8 mouse cellular contexts compared by ENCODE assay signal in genomic region chr4:132921488-132921887, GRCm38 (mm10). TPM values are rescaled to one million over a fixed set of nuclear protein-coding genes. Genes with fewer than 3 reads are reported as not detected.
DNase-seq lines count a peak whose midpoint lies in the region; ATAC-seq and TF ChIP-seq lines count a peak whose summit lies in the region.

No protein-coding gene starts in this region.

- DNase-seq in kidney, postnatal 0 days (ENCODE audit: low spot score), result no peak
- DNase-seq in kidney, adult 18-20 months, result no peak
- peak; percentile 41 for DNase-seq in c-Kit-positive CD71-positive TER-119-positive erythroid progenitor cells, embryonic 14.5 days (ENCODE audit: low spot score)
- DNase-seq in ovary, postnatal 14 days (ENCODE audit: low spot score), result no peak
- DNase-seq in right cerebral cortex, postnatal 10 days (ENCODE audit: low spot score in 2 of 2), result no peak
- DNase-seq in adrenal gland, adult 2 months, result no peak

- H3K9me3 ChIP-seq in kidney, postnatal 0 days (replicated peaks; ENCODE audit: low read length), result no peaks in the 10 kb centered on the region
- no peaks in the 10 kb centered on the region for H3K9me3 ChIP-seq in hindbrain, embryonic 15.5 days
- H3K9me3 ChIP-seq in midbrain, embryonic 16.5 days (replicated peaks; ENCODE audit: control insufficient read depth, low read length, poor library complexity, severe bottlenecking), result no peaks in the 10 kb centered on the region

- H3K4me3 ChIP-seq in kidney, postnatal 0 days (replicated peaks; ENCODE audit: low read depth, low read length), result peak overlapping the region; percentile 90
- peak overlapping the region; percentile 99 for H3K4me3 ChIP-seq in hindbrain, embryonic 15.5 days
- peak overlapping the region; percentile 98 for H3K4me3 ChIP-seq in midbrain, embryonic 16.5 days (ENCODE audit: low read depth, low read length)

- no peak for TF ChIP-seq CTCF in kidney, postnatal 0 days (IDR thresholded peaks at IDR 0.05; ENCODE audit: low read depth)

- H3K27me3 ChIP-seq in kidney, postnatal 0 days (ENCODE audit: insufficient read depth, low read length), result no peaks in the 10 kb centered on the region
- H3K27me3 ChIP-seq in hindbrain, embryonic 15.5 days, result no peaks in the 10 kb centered on the region
- no peaks in the 10 kb centered on the region for H3K27me3 ChIP-seq in midbrain, embryonic 16.5 days (ENCODE audit: control insufficient read depth, insufficient read depth, low read depth, low read length)

- H3K4me2 ChIP-seq in kidney, postnatal 0 days (ENCODE audit: low read length), result peak overlapping the region; percentile 77
- H3K4me2 ChIP-seq in hindbrain, embryonic 15.5 days, result peak overlapping the region; percentile 68
- H3K4me2 ChIP-seq in midbrain, embryonic 16.5 days (ENCODE audit: low read length), result peak overlapping the region; percentile 73

- H3K4me1 ChIP-seq in kidney, postnatal 0 days (replicated peaks; ENCODE audit: insufficient read depth, low read length), result 0 out of 2 replicates have a peak, but pooled peaks cover 5% of the 10 kb centered on the region
- peaks cover 21% of the 10 kb centered on the region for H3K4me1 ChIP-seq in hindbrain, embryonic 15.5 days (replicated peaks)
- peaks cover 15% of the 10 kb centered on the region for H3K4me1 ChIP-seq in midbrain, embryonic 16.5 days (ENCODE audit: control insufficient read depth, insufficient read depth, low read length)

- H3K27ac ChIP-seq in kidney, postnatal 0 days, result no peak overlapping the region
- no peak overlapping the region for H3K27ac ChIP-seq in hindbrain, embryonic 15.5 days (replicated peaks)
- H3K27ac ChIP-seq in midbrain, embryonic 16.5 days (ENCODE audit: low read length), result peak overlapping the region; percentile 91

- H3K9ac ChIP-seq in kidney, postnatal 0 days (ENCODE audit: low read depth, low read length), result peak overlapping the region; percentile 92
- H3K9ac ChIP-seq in hindbrain, embryonic 15.5 days, result peak overlapping the region; percentile 91
- peak overlapping the region; percentile 96 for H3K9ac ChIP-seq in midbrain, embryonic 16.5 days (ENCODE audit: low read depth, low read length)

- ATAC-seq in kidney, postnatal 0 days (replicated peaks; ENCODE audit: low FRiP score, low read depth), result no peak
- ATAC-seq in hindbrain, embryonic 15.5 days (ENCODE audit: low FRiP score, low read depth), result no peak
- ATAC-seq in midbrain, embryonic 16.5 days, result no peak

- WGBS in kidney, postnatal 0 days, result 35% methylated on average over 12 of the region's 12 CpGs
- 45% methylated on average over 12 of the region's 12 CpGs for WGBS in hindbrain, embryonic 15.5 days
- WGBS in midbrain, embryonic 16.5 days, result 39% methylated on average over 12 of the region's 12 CpGs

- H3K36me3 ChIP-seq in kidney, postnatal 0 days (ENCODE audit: insufficient read depth, low read length), result no peaks in the 10 kb centered on the region
- peaks cover 13% of the 10 kb centered on the region for H3K36me3 ChIP-seq in hindbrain, embryonic 15.5 days
- H3K36me3 ChIP-seq in midbrain, embryonic 16.5 days (ENCODE audit: control insufficient read depth, insufficient read depth, low read length), result peaks cover 4% of the 10 kb centered on the region; the same call in 1 of the 2 replicates

RNA-seq across cellular contexts. Expression of gene Fam76a, which starts 0.9 kb away (rescaled TPM):
- 44.8 and 47.1 TPM in 2 replicates for polyA plus RNA-seq in kidney, postnatal 0 days (2015; fragmentation: Nextera tagmentation; extraction: Ambion mirVana)
- polyA plus RNA-seq in hindbrain, embryonic 15.5 days (2015; fragmentation: Nextera tagmentation; extraction: Ambion mirVana), result 35.7 and 38.3 TPM in 2 replicates
- polyA plus RNA-seq in midbrain, embryonic 16.5 days (2015; fragmentation: Nextera tagmentation; extraction: Ambion mirVana), result 41.8 and 42.7 TPM in 2 replicates
- 10 to 100 TPM; 27.7 to 35.4 TPM for total RNA-seq in adrenal gland, adult 2 months (2021)
- polyA plus RNA-seq in adrenal gland, adult 2 months (2012; rRNA removed), result 10.9 and 13.2 TPM in 2 replicates

RNA-seq across cellular contexts. Expression of gene Stx12, which starts 37.2 kb away (rescaled TPM):
- 59.5 and 60.7 TPM in 2 replicates for polyA plus RNA-seq in kidney, postnatal 0 days (2015; fragmentation: Nextera tagmentation; extraction: Ambion mirVana)
- polyA plus RNA-seq in hindbrain, embryonic 15.5 days (2015; fragmentation: Nextera tagmentation; extraction: Ambion mirVana), result 133 and 145 TPM in 2 replicates
- polyA plus RNA-seq in midbrain, embryonic 16.5 days (2015; fragmentation: Nextera tagmentation; extraction: Ambion mirVana), result 174 and 177 TPM in 2 replicates
- 10 to 100 TPM; 52.7 to 58.0 TPM for total RNA-seq in adrenal gland, adult 2 months (2021)
- polyA plus RNA-seq in adrenal gland, adult 2 months (2012; rRNA removed), result 14.6 and 15.6 TPM in 2 replicates

RNA-seq across cellular contexts. Expression of gene Fgr, which starts 52.4 kb away (rescaled TPM):
- polyA plus RNA-seq in kidney, postnatal 0 days (2015; fragmentation: Nextera tagmentation; extraction: Ambion mirVana), result 0.47 and 0.51 TPM in 2 replicates
- 0.04 and 0.21 TPM in 2 replicates for polyA plus RNA-seq in hindbrain, embryonic 15.5 days (2015; fragmentation: Nextera tagmentation; extraction: Ambion mirVana)
- 0.05 TPM in 1 of 2 replicates, not detected in the other for polyA plus RNA-seq in midbrain, embryonic 16.5 days (2015; fragmentation: Nextera tagmentation; extraction: Ambion mirVana)
- total RNA-seq in adrenal gland, adult 2 months (2021), result under 1 TPM; 0.29 to 0.93 TPM
- polyA plus RNA-seq in adrenal gland, adult 2 months (2012; rRNA removed), result 0.29 and 0.56 TPM in 2 replicates
